Mouse (Mus musculus) embryonic facial prominence, embryonic 10.5 days (tissue): ENCODE measurements around the gene Tspan11. TPM values are rescaled to one million over a fixed set of nuclear protein-coding genes. Genes with fewer than 3 reads are reported as not detected.
A peak's percentile ranks its signal among the peaks of the same experiment; 100 is the strongest.

Experiments used
- DNase-seq: peaks from one replicate; pipeline ENCODE4 v3.0.0-alpha.2; 2017; ENCODE audit warnings: low spot score
- H3K27ac ChIP-seq: fragments of 300-500 bp; sonication (generic); replicated peaks from 2 replicates; pipeline ENCODE4 v1.5.1; 2016; ENCODE audit warnings: mild to moderate bottlenecking
- H3K27me3 ChIP-seq: fragments of 300-500 bp; sonication (generic); replicated peaks from 2 replicates; pipeline ENCODE4 v1.6.1; 2016; ENCODE audit warnings: low read depth, mild to moderate bottlenecking; ENCODE audit not compliant: poor library complexity, severe bottlenecking
- H3K36me3 ChIP-seq: fragments of 300-500 bp; sonication (generic); replicated peaks from 2 replicates; pipeline ENCODE4 v1.6.1; 2016; ENCODE audit warnings: mild to moderate bottlenecking, moderate library complexity
- H3K4me1 ChIP-seq: fragments of 300-500 bp; sonication (generic); 2 replicates; pipeline ENCODE4 v1.6.1; 2016
- H3K4me3 ChIP-seq: fragments of 300-500 bp; sonication (generic); 2 replicates; pipeline ENCODE4 v1.5.1; 2016; ENCODE audit warnings: mild to moderate bottlenecking, moderate library complexity
- H3K9me3 ChIP-seq: fragments of 300-500 bp; sonication (generic); 2 replicates; pipeline ENCODE4 v1.6.1; 2016; ENCODE audit warnings: mild to moderate bottlenecking
- WGBS: fragments of 180-500 bp; shearing (Covaris S2); methylation state at CpG from one replicate; pipeline ENCODE4 v1.1.7; 2016; 5-methylcytosine and 5-hydroxymethylcytosine counted together
- polyA plus RNA-seq: library from polyadenylated mRNA; unstranded; fragments of >200 nt; fragmentation: Nextera tagmentation; extraction: Ambion mirVana; gene quantifications from 2 replicates; pipeline ENCODE4 v1.2.1, GENCODE M21; 2016

Tspan11 gene
- polyA plus RNA-seq, 1 experiment from 2014 or later, result 6.9 TPM

DNA sequence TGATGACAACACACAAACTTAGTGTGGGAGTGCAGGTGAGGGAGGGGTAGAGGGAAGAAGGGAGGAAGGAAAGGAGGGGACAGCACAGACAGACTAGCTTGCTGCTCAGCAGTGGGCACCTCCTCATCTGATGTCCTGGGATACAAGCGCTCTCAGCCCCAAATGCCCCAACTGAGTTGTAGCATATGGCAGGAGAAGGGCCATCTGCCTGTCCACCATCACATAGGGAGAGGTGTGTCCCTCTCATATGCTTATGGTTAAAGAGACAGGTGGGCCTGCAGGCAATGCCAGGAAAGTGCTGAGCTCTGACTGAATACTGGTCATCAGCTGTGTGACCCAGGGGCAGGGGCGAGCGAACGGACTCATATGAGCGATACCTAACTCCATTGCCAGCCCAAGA lies 92.4 kb downstream of the Tspan11 start:
- 94% methylated on average over 5 of the region's 5 CpGs for WGBS
- Histone ChIP-seq H3K9me3 (no peaks in the 10 kb centered on the region), H3K36me3 (peaks cover 1% of the 10 kb centered on the region; the same call in 1 of the 2 replicates), H3K4me3 (no peak overlapping the region), H3K4me1 (peaks cover 34% of the 10 kb centered on the region), H3K27me3 (no peaks in the 10 kb centered on the region), H3K27ac (no peak overlapping the region)
- no peak for DNase-seq

DNA sequence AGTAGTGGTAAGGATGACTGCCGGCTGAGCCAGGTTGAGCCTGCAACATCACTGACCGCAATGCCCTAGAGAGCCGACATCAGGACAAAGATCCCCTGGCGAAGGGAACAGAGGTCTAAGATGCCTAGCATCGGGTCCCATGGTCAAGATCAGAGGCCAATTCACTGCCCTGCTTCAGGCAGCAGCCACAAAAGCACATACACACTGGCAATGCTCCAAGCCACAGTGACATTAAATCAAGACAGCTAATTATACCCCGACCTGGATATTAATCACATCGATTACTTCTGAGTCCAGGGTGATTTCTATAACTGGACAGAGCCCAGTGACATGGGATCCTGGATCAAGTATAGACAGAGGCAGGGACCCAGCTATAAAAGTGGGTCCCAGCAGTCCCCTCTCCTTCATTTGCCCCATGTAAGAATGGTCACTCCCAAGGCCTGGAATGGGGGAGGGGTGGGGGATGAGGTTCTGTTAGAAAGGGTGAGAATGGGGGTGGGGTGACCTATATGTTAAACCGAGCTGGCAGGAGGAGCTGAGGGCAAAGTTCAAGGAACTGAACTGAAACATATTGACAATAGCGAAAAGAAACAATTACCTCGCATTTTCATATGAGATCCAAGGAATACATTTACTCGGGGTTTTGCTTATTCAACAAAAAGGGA lies 93.1 kb downstream of the Tspan11 start:
- H3K27ac ChIP-seq, result no peak overlapping the region
- H3K4me1 ChIP-seq, result peaks cover 33% of the 10 kb centered on the region
- H3K27me3 ChIP-seq, result no peaks in the 10 kb centered on the region
- no peak overlapping the region for H3K4me3 ChIP-seq
- WGBS, result 67% methylated on average over 11 of the region's 11 CpGs
- no peaks in the 10 kb centered on the region for H3K36me3 ChIP-seq
- H3K9me3 ChIP-seq, result no peaks in the 10 kb centered on the region
- no peak for DNase-seq

DNA sequence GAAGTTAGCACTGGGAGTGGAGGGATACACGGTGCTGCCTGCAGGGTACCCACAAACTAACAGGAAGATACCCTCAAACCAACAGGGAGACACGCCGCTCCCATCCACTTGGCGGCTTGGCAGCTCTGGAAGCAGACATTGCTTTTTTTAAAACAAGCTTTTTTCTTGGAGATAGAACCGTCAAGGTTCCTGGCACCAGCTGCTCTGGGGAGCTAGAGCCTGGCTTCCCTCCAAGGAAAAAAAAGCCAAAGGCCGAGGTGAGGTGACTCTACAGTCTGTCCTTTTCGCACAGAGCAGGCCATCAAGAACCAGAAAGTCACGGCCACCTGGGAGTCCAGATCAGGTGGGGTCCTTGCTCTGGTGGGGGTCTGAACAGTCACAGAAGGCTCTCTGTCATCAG lies 93.8 kb downstream of the Tspan11 start:
- H3K27ac ChIP-seq, result no peak overlapping the region

DNA sequence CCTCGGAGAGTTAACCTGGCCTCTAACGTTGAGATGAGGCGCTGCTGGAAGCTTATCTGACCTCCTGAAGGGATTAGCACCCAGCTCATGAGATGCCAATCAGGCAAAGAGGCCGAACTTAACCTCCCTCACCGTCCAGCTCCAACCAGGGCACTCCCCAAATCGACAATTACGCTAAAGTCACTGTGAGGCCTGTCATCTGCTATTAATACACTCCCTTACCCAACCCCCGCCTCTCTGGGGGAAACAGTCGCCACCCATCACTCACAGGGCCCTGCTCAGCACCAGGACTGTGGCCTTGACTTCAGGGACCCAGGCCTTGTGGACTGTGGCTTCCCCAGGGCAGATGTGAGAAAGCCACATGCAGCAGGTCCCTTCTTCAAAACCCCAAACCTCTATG lies 99.0 kb downstream of the Tspan11 start:
- H3K27ac ChIP-seq, result peak overlapping the region; percentile 58; the same call in 1 of the 2 replicates
- no peaks in the 10 kb centered on the region for H3K27me3 ChIP-seq
- no peaks in the 10 kb centered on the region for H3K36me3 ChIP-seq
- no peak overlapping the region for H3K4me3 ChIP-seq
- no peaks in the 10 kb centered on the region for H3K9me3 ChIP-seq
- H3K4me1 ChIP-seq, result peaks cover 53% of the 10 kb centered on the region
- 41% methylated on average over 9 of the region's 9 CpGs for WGBS
- no peak for DNase-seq

More for the DNA sequence above, 93.8 kb downstream of the Tspan11 start:
- Histone ChIP-seq H3K36me3 (no peaks in the 10 kb centered on the region), H3K4me3 (no peak overlapping the region), H3K27me3 (no peaks in the 10 kb centered on the region), H3K9me3 (no peaks in the 10 kb centered on the region), H3K4me1 (peaks cover 39% of the 10 kb centered on the region)
- WGBS, result 71% methylated on average over 8 of the region's 8 CpGs
- no peak for DNase-seq

DNA sequence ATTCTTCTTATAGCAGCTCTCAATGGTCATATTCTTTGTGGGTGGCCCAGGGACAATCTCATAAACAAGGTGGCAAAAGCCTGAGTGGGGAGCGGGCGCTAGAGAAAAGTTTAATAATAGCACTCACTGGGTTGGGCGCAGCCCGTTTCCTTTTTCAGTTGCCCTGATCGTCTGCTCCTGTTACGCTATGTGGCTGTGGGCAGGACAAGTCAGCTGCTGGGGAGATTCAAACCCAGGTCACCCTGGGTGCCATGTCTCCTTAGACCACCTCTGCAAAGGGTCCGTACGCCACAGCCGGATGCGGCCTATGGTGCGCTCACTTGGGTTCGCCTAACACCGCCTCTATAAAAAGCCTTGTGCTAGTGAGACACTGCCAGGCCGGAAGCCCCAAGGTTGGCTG lies 100.0 kb downstream of the Tspan11 start:
- Histone ChIP-seq H3K27ac (no peak overlapping the region; the same call in 1 of the 2 replicates), H3K4me1 (peaks cover 56% of the 10 kb centered on the region), H3K9me3 (no peaks in the 10 kb centered on the region), H3K27me3 (no peaks in the 10 kb centered on the region), H3K4me3 (no peak overlapping the region), H3K36me3 (peaks cover 3% of the 10 kb centered on the region; the same call in 1 of the 2 replicates)
- no peak for DNase-seq
- WGBS, result 95% methylated on average over 14 of the region's 14 CpGs

DNA sequence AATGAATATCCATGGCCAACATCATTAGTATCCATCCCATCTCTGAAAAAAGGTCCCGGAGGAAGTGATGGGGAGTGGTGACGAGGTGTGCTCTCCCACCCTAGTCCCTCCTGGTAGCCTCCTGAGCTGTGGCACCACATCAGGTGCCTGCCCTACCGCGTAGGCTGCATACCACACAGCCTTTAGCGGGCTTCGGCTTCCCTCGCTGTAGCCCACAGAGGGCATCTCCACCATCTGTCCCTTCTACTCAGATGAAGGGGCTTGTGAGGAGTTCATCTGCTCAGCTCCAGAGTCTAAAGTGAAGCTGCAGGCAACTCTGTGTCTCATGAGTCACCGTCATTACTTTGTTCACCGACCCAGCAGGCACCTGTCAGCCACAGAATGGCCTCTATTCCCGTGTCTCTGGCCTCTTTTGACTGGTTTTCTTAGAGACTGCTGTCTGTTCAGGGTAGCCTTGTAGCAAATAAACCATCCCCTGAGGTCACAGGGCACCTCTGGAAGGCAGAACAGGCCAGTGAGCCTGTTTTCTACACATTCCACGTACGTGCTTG lies 101.6 kb downstream of the Tspan11 start:
- Histone ChIP-seq H3K4me3 (no peak overlapping the region), H3K27me3 (no peaks in the 10 kb centered on the region), H3K4me1 (peaks cover 64% of the 10 kb centered on the region), H3K9me3 (no peaks in the 10 kb centered on the region), H3K27ac (no peak overlapping the region), H3K36me3 (peaks cover 10% of the 10 kb centered on the region)
- no peak for DNase-seq
- WGBS, result 83% methylated on average over 12 of the region's 12 CpGs

DNA sequence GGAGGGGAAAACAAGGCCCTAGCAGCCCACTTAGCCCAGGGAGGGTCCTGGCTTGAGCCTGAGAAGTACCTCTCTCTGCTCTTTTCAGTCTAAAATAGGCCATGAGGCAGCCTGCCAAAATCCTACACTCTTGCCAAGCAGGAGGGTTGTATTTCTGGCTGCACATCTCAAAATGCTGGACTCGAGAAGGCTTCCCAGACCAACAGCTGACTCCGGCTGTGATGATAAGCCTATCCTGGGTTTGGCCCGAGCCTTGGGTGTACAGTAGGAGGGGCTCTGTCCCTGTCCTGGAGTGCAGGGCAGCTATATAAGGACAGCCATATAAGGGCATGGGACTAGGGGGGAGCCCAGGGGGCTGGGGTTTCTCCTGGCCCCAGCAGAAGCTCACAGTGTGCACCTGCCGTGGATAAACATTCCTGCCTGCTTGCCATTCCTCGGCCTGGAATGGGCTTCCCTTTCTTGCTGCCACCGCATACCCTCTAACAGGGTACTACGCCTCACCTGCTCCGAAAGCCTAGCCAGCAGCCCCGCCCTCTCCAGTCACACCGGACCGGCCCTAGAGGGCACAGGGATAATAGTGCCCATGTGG lies 102.3 kb downstream of the Tspan11 start:
- no peak overlapping the region for H3K4me3 ChIP-seq
- peaks cover 10% of the 10 kb centered on the region for H3K36me3 ChIP-seq
- no peaks in the 10 kb centered on the region for H3K27me3 ChIP-seq
- DNase-seq, result no peak
- WGBS, result 75% methylated on average over 11 of the region's 11 CpGs
- no peaks in the 10 kb centered on the region for H3K9me3 ChIP-seq
- peak overlapping the region; percentile 31; the same call in 1 of the 2 replicates for H3K27ac ChIP-seq
- peaks cover 69% of the 10 kb centered on the region for H3K4me1 ChIP-seq

DNA sequence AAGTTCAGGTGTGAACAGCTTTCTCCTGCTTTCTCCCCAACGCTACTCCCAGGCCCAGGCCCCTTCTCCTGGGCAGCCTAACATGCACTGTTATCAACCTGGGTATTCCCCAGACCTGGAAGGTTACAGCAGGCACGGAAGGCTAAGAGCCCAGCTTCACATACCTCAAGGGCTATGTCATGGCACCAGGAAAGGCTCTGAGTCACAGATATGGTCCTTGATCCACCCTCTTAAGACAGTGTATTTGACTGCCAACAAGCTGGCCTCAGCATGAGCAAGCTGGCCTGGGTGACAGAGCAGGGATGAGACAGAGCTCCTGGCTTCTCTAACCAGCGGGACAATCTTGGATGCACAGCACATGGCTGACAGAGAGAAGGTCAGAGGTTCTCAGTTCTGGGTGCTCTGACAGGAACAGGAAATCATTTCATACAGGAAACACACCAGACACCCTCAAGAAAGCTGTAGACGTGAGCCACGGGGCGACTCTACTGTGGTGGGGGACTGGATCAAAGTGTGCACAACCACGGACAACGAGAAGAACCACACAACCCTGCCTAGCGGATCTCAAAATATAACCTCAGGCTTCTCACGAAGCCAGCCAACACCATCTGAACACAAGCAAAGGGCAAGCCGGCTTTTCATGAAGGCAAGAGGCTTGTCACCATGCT lies 104.3 kb downstream of the Tspan11 start:
- WGBS, result 85% methylated on average over 11 of the region's 11 CpGs
- H3K4me3 ChIP-seq, result no peak overlapping the region
- no peaks in the 10 kb centered on the region for H3K27me3 ChIP-seq
- no peaks in the 10 kb centered on the region for H3K9me3 ChIP-seq
- 0 out of 2 replicates have a peak overlapping the region, but pooled peaks have one; percentile 8 for H3K27ac ChIP-seq
- H3K4me1 ChIP-seq, result peaks cover 59% of the 10 kb centered on the region
- H3K36me3 ChIP-seq, result peaks cover 10% of the 10 kb centered on the region
- no peak for DNase-seq

DNA sequence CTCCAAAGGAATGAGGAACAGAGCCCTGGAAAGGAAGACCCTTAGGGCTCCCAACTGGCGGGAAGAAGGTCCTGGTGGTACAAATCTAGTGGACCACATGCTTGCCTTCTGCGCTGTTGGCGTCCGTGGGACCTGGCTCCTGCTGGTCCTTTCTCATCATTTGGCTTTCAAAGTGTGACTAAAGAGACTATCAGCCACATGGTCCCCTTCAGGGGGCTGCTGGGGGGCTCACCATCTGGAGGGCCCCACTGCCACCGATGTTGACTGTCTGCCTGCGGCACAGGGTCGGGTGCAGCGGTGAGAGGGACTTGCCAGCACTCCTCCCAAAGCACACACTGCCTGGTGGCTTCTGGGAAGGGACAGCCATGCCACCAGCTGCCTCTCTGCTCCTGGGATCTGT lies 105.6 kb downstream of the Tspan11 start:
- no peaks in the 10 kb centered on the region for H3K27me3 ChIP-seq
- H3K27ac ChIP-seq, result peak overlapping the region; percentile 54
- H3K9me3 ChIP-seq, result no peaks in the 10 kb centered on the region
- H3K4me3 ChIP-seq, result no peak overlapping the region
- H3K36me3 ChIP-seq, result peaks cover 21% of the 10 kb centered on the region
- peaks cover 51% of the 10 kb centered on the region for H3K4me1 ChIP-seq
- WGBS, result 93% methylated on average over 8 of the region's 8 CpGs
- no peak for DNase-seq

DNA sequence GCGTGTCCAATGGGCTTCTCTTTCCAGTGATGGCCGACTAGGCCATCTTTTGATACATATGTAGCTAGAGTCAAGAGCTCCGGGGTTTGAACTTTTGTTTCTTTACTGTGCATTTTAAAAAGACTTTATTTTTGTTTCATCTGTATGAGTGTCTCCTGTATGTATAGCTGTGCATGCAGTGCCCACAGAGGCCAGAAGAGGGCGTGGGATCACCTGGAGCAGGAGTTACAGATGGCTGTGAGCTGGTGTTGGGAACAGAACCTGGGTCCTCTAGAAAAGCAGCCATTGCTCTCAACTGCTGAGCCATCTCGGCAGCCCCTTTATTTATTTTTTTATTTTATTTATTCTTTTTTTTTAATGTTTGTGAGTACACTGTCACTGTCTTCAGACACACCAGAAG lies 109.5 kb downstream of the Tspan11 start:
- no peak for DNase-seq
- WGBS, result 84% methylated on average over 5 of the region's 5 CpGs
- peaks cover 34% of the 10 kb centered on the region for H3K4me1 ChIP-seq
- H3K27me3 ChIP-seq, result no peaks in the 10 kb centered on the region
- peaks cover 25% of the 10 kb centered on the region for H3K36me3 ChIP-seq
- H3K4me3 ChIP-seq, result no peak overlapping the region
- no peak overlapping the region for H3K27ac ChIP-seq
- no peaks in the 10 kb centered on the region for H3K9me3 ChIP-seq

DNA sequence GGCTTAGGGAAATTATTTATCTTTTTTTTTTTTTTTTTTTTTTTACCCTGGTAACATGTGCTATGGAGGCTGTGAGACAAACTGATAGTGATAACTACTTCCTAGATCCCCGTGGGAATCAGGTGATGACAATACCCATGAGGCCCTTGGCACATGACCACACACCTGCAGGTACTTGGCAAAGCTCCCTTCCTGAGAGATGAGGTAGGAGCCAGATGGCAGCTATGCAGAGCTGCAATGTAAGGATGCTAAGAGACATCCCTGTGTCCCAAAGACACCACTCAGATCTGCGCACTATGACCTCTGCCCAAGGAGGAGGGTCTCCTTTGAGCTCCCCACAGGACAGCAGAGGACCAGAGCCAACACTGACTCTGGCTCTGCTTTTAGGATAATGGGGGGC lies 111.7 kb downstream of the Tspan11 start:
- Histone ChIP-seq H3K27ac (no peak overlapping the region), H3K36me3 (peaks cover 15% of the 10 kb centered on the region), H3K9me3 (no peaks in the 10 kb centered on the region), H3K4me3 (no peak overlapping the region), H3K4me1 (peaks cover 40% of the 10 kb centered on the region), H3K27me3 (no peaks in the 10 kb centered on the region)
- WGBS, result 95% methylated on average over 2 of the region's 2 CpGs
- no peak for DNase-seq

DNA sequence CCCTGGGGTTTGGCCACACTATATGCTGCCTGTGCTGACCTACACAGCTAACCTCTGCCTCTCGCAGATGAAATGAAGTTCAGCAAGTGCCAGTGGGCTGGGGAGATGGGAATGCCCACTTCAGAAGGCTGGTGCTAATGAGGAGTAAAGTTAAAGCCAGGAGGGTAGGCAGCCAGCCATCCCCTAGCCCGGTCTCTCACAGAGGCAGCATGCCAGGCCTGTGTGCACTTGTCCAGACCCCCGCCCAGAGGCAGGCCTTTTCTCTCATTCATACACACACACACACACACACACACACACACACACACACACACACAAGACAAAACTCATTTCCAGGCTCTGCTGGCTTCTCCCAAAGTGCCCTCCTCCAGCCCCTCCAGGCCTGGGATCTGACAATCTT lies 113.4 kb downstream of the Tspan11 start:
- WGBS, result 81% methylated on average over 3 of the region's 3 CpGs
- Histone ChIP-seq H3K9me3 (no peaks in the 10 kb centered on the region), H3K27ac (no peak overlapping the region)

More for the DNA sequence above, 113.4 kb downstream of the Tspan11 start:
- peaks cover 15% of the 10 kb centered on the region for H3K36me3 ChIP-seq
- H3K4me3 ChIP-seq, result no peak overlapping the region
- H3K27me3 ChIP-seq, result no peaks in the 10 kb centered on the region
- DNase-seq, result no peak
- peaks cover 35% of the 10 kb centered on the region for H3K4me1 ChIP-seq
